Mouse (Mus musculus): ENCODE data around the gene Slc41a2.
A peak's percentile ranks its signal among the peaks of the same experiment; 100 is the strongest.

Gene Slc41a2

DNA sequence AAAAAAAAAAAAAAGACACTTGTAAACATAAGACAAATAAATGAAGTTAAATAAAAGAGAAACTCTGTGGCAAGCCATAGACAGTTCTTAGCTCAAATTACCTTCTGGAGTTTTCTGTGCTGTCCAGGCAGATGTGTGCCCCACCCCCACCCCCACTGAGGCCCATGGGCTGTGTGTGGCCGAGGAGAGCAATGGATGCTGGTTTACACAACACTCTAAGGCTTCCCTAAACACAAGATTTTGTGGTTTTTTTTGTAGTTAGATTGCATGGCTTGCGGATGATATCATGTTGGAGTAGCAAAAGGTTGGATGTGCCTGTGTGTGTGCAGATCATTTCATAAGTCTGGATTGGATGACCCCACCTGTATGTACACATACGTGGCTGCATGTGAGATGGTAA lies 116.8 kb downstream of the Slc41a2 start:
- DNase-seq (ENCODE audit: low read depth) = no peak

DNA sequence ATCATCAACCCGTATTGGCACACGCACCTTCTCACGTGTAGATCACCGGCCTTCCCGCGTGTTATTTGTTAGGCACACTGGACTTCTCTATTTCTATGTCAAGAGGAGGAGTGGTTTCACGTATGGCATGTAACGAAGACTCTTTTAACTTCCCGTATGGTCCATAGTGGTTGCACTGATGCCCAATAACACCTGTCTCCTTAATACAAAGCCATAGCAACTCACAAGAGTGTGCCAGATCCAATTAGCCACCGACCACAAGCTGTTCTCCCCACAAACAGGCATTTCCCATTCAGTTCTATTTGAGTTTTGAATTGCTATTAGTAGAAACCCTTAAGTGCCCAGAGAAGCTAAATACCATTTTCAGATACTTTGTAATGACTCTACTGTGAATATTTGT lies 117.5 kb downstream of the Slc41a2 start:
- DNase-seq (ENCODE audit: low read depth) = no peak

DNA sequence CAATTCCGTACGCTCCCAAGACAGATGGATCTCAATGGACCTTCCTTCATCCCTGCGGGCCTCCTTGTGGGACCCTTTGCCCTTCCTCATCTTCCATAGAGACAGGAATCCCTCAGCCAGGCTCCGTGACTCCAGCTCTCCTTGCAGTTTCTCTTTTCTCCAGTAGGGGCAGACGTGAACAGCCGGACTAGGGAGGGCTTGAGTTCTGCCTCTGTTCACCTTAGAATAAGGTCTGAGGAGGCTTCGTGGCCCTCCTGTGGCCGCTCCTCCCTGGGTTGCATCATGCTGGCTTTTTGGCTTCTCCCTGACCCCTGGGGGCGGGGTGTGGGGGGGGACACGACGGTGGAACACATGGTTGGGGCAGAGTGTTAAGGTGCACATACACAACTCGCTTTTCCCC lies 118.0 kb downstream of the Slc41a2 start:
- DNase-seq (ENCODE audit: low read depth) = peak; percentile 39

DNA sequence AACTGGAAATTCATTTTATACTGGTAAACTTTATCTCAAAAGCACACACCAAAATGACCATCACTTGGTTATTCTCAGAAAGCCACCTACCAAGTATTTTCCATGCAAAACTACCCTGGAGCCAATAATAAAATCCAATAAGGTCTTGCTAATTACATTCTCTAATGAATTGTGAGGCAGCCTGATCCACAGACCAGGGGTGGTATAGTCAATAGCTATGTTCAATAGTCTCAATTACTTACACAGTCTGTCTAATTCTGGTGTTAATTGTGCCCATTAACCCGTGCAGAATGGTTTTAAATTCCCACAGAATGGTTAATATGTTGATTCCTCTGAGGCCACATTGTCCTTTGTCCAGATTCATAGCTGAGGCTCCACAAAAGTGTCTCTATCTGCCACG lies 118.9 kb downstream of the Slc41a2 start:
- DNase-seq (ENCODE audit: low read depth) = no peak

DNA sequence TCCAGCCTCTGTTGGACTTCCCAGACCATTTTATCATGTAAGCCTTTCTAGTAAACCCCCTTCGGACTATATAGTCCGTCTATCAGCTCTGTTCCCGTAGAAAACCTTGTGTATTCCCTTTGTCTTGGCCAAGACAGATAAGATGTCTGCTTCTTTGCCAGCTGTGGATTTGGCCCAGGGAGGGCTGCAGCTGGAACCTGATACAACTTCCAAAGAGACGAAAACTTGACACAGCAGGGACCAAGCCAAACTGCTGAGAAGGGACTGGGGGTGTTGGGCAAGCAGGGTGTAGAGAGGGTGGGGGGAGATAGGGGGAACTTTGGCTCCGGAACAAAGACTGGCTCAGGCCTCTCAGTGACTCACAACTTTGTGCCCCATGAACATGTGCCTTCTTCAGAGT lies 120.4 kb downstream of the Slc41a2 start:
- no peak for DNase-seq (ENCODE audit: low read depth)

DNA sequence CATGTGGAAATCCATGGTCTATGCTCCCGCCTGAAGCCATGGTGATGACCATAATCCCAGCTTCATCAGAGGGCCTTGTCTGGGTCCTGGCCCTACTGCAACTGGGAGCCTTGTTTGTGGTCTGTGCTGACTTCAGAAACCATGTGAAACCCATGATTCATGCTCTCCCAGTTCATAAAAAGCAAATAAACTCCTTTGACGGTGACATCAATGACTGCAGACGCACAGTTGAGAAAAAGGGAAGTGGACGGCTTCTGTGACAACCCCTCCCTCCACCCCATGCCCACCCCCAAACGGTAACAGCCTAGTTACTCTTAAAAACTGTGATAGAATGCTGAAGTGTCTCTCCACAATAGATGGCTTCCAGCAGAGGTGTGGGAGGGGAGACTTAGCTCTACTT lies 122.1 kb downstream of the Slc41a2 start:
- no peak for DNase-seq (ENCODE audit: low read depth)

DNA sequence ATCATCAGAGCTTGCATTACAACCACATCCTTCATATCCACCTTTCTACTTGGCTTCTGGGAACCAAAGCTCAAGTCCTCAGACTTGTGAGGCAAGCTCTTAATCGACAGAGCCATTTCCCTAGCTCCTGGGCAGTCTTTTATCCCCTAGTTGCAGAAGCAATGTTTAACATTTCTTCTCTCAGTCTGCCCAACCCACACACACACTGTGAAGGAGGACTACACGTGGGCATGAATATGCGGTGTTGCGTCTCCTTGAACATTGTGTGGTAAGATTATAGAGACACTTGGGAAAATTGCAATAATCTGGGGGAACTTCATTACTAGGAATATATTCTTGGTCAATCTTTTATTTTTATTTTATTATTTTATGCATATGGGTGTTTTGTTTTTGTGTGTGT lies 125.1 kb downstream of the Slc41a2 start:
- no peak for DNase-seq (ENCODE audit: low read depth)

DNA sequence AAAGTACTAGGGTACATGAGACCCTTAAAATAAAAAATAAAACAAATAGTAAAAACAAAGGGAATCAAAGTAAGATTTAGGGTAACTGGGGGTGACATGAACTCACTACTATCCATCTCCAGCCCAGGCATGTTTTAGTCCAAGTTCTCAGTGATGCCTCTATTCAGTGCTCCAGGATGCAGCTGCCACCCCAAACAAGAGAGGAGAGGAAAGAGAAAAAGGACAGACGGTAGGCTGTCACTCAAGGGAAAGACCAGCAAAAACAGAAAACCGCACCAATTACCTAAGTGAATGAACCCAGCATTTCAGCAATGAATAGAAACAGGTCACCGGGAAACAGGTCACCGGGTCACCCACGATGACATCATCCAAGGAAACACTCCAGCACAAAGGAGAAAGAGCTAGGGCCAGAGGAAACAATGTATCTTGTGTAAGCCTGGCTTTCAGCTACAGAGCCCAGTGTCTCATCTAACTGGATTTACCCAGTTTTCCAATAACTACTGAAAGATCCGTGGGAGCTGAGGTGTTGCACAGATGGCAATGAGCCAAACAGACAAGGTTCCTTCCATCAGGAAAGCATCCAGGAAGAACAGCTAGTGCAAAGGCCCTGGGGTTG lies 126.6 kb downstream of the Slc41a2 start:
- DNase-seq (ENCODE audit: low read depth) = no peak

DNA sequence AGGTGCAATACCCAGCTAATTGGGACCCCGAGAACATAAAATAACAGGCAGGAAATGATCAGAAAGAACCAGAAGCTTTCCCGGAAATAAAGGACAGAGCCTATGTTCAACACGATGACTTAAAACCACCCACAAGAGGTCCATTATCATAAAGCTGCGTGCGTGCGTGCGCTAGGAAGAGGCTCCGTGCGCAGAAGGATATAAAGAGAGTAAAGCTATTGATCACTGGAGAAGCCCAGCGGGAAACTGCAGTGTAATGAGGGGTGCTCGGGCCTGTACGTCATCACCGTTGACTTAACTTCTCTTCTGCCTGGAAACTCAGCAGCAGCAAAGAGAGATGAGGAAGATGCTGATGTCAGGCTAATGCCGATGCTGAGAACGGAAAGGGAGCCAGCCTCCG lies 127.6 kb downstream of the Slc41a2 start:
- DNase-seq (ENCODE audit: low read depth) = no peak

DNA sequence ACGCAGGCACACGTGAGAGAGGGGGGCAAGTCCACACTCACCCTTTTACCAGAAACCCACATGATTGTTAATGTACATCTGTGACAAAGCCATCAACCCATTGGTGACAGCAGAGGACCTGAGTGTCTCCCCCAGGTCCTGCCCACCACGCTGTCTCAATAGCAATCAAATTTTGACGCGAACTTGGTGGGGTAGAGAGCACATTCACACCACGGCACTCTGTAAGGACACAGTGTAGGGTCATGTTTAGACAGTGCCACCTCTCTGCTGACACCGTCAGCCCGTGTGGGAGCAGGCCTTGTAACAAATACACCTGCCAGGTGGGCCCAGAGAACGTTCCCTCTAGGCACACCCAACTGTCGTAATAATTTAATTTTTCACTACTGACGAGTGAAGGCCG lies 128.3 kb downstream of the Slc41a2 start:
- DNase-seq (ENCODE audit: low read depth) = no peak

DNA sequence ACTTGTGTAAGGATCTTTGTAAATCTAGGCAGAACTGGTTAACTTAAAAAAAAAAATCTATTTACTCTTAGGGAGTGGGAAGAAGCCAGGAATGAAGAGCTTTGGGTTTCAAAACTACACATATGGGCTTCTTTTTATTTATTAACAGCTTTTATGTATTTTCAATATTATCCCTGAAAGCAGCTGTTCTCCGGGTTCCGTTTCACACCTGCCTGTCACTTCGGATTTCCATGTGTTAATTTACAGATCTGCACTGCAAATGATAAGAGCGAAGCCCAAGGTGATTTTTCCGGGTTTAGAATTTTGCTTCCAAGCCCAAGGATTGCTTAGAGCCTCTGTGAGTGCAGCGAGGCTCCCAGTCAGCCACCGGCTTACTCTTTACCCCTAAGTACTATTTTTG lies 129.2 kb downstream of the Slc41a2 start:
- DNase-seq (ENCODE audit: low read depth) = no peak

DNA sequence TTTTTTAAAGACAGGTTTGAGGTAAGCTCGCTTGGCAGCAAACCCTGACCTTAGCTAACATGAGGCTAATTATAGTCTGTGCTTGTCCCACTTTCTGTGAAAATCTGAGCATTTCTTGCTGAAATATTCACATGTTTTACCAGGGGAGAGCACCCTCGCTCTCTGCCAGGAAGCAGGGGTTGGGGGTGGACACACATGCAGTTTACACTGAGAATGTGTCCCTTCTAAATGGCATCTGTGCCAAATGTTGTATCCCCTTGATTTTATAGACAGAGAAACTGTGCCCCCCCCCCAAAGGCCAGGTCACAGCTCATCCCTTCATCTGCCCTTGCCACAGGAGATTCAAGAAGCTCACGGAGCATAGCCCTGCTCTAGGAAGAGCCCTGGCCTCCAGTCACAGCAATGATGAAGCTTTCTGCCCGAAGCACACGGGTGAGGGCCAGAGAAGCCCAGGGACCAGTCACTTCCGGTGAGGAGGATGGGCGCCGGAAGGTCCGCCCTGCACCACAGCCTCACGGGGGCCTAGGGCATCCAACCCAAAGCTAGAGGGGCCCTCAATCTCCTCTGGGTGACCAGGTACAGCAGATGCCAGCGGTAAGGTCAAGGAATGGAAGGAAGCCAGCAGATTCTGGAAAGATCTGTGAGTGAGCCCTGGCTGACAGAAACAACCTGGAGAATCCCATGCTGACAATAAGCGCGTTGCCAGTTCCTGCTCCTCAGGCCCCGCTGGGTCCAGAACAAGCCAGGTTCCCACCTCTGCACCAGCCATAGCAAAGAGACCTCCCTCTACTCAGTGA lies 134.6 kb downstream of the Slc41a2 start:
- no peak for DNase-seq (ENCODE audit: low read depth)

DNA sequence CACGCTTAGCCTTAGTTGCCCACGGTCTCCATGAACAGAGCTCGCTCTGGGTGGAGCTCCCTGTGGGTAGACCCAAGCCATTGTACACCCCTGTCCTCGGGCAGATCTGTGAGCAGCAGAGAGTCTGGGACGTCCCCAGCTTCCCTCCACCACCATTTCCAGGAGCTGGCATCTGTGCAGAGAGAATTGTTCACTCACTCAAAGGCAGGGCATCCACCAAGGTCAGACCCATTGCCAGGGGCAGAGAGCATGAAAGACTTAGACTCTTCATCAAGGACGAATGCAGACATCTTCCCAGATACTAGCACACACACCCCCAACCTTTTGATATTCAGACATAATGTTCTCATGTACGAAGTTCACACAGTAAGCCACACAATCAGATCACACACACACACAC lies 136.2 kb downstream of the Slc41a2 start:
- no peak for DNase-seq (ENCODE audit: low read depth)

DNA sequence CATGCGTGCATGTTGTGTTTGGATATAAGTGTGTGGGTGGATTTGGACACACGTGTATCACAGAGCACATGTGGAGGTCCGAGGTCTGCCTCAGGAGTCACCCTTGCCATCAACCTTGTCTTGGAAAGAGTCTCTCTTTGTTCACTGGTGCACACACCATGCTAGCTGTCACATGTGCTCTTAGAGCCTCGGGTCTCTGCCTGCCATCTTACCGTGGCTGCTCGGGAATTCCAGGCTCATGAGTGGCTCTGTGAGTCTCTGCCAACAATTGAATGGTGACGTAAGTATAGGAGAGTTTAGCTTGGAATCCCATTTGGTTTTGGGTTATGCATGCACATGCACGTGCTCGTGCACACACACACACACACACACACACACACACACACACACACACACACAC lies 138.4 kb downstream of the Slc41a2 start:
- no peak for DNase-seq (ENCODE audit: low read depth)

DNA sequence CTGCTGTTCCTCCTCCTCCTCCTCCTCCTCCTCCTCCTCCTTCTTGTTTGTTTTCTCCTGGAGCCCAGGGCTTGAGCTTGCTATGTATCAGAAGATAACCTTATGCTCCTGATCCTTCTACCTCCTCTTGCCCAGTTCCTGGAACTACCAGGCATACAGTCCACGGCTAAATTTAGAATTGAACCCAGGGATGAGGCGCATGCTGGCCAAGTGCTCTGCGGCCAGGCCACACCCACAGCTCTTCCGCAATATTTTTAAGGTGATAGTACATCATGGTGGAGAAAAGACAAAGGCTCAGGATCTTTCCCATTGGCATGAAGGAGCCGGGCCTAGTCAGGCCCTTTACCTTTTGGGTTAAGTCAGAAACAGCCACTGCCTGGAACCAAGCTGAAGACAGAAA lies 139.0 kb downstream of the Slc41a2 start:
- DNase-seq (ENCODE audit: low read depth) = no peak

DNA sequence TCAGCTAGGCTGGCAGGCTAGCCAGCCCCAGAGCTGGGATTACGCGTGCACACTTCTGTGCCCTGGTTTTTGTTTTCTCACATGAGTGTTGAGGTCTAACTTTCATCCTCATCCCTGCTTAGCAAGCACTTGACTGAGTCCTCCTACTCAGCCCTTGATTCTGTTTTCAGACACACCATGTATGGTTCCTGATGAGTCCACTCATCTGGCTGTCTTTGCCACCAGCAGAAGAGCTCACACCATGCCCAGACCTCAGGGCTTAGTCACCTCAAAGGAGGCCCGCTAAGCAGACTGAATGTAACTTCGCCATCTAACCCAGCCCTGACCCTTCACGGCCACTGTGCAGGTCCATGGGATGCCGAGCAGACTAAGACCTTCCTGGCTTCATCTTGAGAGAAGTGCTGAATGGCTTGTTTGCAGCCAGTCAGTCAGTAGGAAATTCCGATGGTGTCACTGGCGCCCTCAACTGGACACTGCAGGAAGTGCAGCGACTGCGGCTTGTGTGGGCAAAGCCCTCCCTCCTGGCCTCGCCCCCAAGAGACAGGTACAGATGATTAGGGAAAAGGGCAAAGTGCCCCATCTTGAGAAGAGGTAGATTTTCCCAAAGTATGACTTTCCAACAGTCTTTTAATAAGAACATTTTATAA lies 139.9 kb downstream of the Slc41a2 start:
- peak; percentile 62 for DNase-seq (ENCODE audit: low read depth)

DNA sequence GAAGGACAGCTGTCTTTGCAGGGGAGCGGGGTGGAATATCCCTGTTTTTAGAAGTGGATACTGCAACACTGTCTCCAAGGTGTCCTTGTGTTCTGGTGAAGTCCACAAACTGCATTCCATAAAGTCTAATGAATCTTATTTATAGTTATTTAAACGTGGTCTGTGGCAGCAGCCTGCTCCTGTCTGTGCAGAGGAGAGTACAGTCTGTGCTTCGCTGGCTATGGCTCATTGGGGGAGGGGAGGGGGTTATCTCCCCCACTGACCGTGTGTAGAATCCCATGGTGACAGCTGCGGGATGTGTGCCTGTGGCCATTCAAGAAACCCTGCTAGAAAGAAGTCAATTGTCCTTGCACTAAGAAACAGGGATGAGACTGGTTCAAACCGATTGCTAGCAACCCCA lies 145.7 kb downstream of the Slc41a2 start:
- no peak for DNase-seq (ENCODE audit: low read depth)

DNA sequence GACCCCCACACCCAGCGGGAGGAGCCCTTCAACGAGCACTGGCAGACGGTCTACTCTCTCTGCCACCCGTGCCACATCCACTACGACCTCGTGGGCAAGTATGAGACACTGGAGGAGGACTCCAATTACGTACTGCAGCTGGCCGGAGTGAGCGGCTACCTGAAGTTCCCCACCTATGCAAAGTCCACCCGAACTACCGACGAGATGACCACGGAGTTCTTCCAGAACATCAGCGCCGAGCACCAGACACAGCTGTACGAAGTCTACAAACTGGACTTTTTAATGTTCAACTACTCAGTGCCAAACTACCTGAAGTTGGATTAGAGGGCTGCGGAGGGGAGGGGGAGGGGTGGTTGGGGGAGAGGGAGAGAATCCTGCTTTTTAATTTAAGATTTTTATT lies 146.2 kb downstream of the Slc41a2 start:
- DNase-seq (ENCODE audit: low read depth) = no peak

DNA sequence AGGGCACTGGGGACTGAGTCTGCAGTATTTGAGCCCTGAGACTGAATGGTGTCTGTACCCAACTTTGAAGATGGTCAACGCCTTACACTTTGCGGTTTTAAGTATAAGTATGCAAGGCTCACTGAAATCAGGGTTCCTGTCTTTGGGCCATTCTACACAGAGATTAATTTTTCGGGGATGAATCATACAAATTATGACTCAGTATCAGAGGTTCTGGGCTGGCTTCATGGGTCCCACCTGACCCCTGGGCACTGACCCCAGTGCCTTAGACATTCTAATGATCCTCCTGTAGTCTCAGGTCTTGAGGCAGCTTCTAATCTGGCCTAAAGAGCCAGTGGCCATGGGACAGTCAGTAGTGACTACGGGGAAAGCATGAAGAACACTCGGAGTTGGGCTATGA lies 148.6 kb downstream of the Slc41a2 start:
- DNase-seq (ENCODE audit: low read depth) = no peak

DNA sequence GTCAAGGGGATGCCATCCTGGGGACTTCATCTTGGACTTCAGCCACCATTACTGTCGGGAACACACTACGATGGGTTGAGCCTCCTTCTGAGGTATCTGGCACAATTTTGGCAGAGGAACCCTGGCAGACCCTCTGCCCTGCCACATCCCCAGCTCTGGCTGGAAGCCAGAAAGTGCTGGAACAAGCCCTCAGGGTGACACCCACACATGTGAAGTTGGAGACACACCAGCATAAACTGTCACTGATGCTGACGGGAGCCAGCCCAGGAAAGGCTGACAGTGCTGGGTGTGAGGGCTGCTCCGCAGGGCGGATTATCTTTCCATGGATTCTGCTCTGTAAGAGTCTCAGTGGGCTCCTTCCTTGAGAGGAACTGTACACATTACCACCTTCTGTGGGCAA lies 150.7 kb downstream of the Slc41a2 start:
- DNase-seq (ENCODE audit: low read depth) = no peak

DNA sequence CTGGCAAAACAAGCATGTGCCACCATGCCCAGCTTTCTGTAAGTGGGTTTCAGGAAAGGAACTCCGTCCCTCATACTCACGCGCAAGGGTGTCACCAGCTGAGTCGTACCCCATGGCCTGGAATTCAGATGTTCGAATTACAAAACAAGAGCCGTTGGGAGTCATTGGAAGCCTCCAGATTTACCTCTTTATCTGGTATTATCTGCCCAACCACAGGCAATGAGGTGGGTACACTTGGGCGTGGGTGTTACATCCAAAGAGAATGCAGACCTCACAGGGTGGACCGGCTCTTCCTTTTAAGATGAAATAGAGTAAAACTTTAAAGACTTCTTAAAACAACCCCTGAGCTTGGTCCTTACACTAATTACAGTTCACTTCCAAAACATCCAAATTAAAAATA lies 151.5 kb downstream of the Slc41a2 start:
- DNase-seq (ENCODE audit: low read depth) = no peak

DNA sequence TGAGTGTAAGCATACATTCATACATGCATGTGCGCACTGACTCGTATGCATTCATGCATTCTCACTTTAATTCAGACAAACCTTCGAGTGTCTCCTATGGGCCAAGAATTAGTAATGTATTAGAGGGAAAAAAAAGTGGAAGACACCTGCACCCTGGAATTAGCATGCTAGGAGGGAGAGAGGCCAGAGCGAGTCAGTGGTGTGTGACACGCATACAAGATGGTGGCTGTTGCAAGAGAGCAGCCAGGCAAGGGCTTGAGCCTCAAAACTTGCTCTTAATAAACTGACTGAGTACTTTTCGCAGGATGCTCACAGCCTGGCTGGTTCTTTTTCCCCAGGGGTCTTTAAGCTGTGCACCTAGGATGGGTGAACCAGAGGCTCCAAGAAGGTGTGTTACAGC lies 152.6 kb downstream of the Slc41a2 start:
- DNase-seq (ENCODE audit: low read depth) = no peak

DNA sequence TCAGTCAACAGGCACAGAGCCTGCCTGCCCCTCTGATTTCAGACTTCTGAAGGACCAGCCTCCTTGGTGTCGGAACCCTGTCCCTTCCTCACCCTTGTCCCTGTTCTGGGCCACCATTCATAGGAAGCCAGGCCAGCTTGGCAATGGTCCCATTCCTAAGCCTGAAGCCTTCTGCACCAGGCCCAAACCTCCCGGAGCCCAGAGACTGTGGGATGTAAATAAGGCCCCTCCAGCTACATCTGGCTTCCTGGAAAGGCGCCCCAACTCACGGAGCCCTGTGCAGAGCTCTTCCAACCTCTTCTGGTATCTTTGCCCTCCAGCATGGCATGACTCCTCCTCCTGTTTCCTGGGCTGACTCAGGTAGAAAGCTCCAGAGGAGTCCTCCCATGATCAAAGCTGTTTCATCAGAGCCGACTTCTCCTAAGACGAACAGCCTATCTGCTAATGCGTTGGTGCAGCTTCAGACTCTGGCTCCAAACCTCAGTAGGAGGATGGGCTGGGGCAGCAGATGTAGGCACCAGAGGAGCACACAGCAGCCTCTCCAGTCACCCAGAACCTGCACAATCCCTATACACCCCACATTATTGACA lies 153.1 kb downstream of the Slc41a2 start:
- DNase-seq (ENCODE audit: low read depth) = no peak

Data from c-Kit-positive CD71-positive TER-119-negative erythroid progenitor cells, embryonic 14.5 days (primary cell).